Mouse (Mus musculus) limb, embryonic 15.5 days (tissue): ENCODE data around the gene Gm2832. TPM values are rescaled to one million over a fixed set of nuclear protein-coding genes. Genes with fewer than 3 reads are reported as not detected.
A peak's percentile ranks its signal among the peaks of the same experiment; 100 is the strongest.
"Not testable (repeated sequence)": the region's sequence is repeated elsewhere in the genome, so short reads cannot be mapped to it uniquely, and the experiment has no call there.

Experiments
- ATAC-seq: fragments of 200-750 bp; cut with Nextera tagmentation; 2 replicates; pipeline ENCODE4 v1.8.0; 2017; ENCODE audit warnings: low read depth, moderate TSS enrichment; ENCODE audit not compliant: insufficient number of reproducible peaks, low FRiP score, low TSS enrichment
- H3K27ac ChIP-seq: fragments of 300-500 bp; sonication (generic); 2 replicates; pipeline ENCODE4 v1.5.1; 2015; ENCODE audit warnings: moderate library complexity, mild to moderate bottlenecking, inconsistent platforms
- H3K27me3 ChIP-seq: fragments of 300-500 bp; sonication (generic); 2 replicates; pipeline ENCODE4 v1.6.1; 2015; ENCODE audit warnings: inconsistent platforms
- H3K36me3 ChIP-seq: fragments of 300-500 bp; sonication (generic); 2 replicates; pipeline ENCODE4 v1.6.1; 2015; ENCODE audit warnings: inconsistent platforms
- H3K4me1 ChIP-seq: fragments of 300-500 bp; sonication (generic); 2 replicates; pipeline ENCODE4 v1.6.1; 2015; ENCODE audit warnings: inconsistent platforms
- H3K4me2 ChIP-seq: fragments of 300-500 bp; sonication (generic); 2 replicates; pipeline ENCODE4 v1.6.1; 2015; ENCODE audit warnings: mild to moderate bottlenecking, inconsistent platforms
- H3K4me3 ChIP-seq: fragments of 300-500 bp; sonication (generic); 2 replicates; pipeline ENCODE4 v1.5.1; 2015; ENCODE audit warnings: mild to moderate bottlenecking, inconsistent platforms
- H3K9ac ChIP-seq: fragments of 300-500 bp; sonication (generic); 2 replicates; pipeline ENCODE4 v1.6.1; 2015; ENCODE audit warnings: inconsistent platforms
- H3K9me3 ChIP-seq: fragments of 300-500 bp; sonication (generic); 2 replicates; pipeline ENCODE4 v1.6.1; 2016; ENCODE audit warnings: inconsistent platforms
- WGBS: fragments of 180-500 bp; shearing (Covaris S2); methylation state at CpG from one replicate; pipeline ENCODE4 v1.1.7; 2015; 5-methylcytosine and 5-hydroxymethylcytosine counted together
- polyA plus RNA-seq: library from polyadenylated mRNA; unstranded; fragments of >200 nt; fragmentation: Nextera tagmentation; extraction: Ambion mirVana; gene quantifications from 2 replicates; pipeline ENCODE4 v1.2.1, GENCODE M21; 2015

Gene Gm2832
- not detected in 2 replicates for polyA plus RNA-seq

DNA sequence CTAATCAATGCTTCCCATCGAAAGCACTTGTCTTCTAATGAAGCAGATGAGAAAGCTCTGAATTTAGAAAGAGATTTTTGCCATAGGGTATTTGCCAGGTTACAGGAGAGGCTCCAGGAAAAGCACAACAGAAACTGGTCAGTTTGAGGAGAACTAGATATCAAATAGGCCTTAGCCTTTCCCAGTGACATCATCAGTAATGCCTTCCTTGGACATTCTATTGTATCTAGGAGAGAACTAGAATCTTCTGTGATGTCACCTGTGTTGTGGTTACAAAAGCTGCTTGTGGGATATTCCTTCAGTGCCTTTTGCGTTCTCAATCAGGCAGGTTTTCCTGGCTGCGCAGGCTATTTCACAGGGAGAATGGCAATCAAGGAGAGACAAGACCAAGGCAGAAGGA, at the start of gene Gm2832:
Gm2832 (plus strand) TSS at position 301 of the 400 bp plus-strand sequence.
- H3K4me2 ChIP-seq, H3K27ac ChIP-seq, H3K4me1 ChIP-seq, H3K36me3 ChIP-seq, H3K27me3 ChIP-seq, H3K9me3 ChIP-seq, ATAC-seq, H3K9ac ChIP-seq, H3K4me3 ChIP-seq: not testable (repeated sequence)
- 92% methylated on average over 2 of the region's 3 CpGs for WGBS

DNA sequence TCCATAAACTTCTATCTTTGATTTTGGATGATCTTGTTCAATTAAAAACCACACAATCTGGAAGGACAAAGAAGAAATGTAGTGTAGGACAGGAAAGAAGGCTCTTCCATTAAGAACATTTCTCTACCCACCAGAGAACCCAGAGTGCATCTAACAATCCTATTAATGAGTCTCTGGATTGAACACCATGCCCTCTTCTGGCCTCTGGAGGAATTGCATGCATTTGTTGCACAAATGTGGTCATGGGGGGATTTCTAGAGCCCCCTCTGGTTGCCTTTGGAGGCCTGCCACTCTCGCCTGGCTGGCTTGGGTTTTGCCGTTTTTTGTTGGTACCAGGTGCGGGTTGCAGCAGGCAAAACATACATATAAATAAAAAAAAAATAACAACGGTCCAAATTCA, 15.3 kb upstream of the Gm2832 start:
- not testable (repeated sequence) for H3K4me2 ChIP-seq, ATAC-seq, H3K27ac ChIP-seq, H3K9ac ChIP-seq, H3K4me1 ChIP-seq, H3K36me3 ChIP-seq, H3K27me3 ChIP-seq, H3K9me3 ChIP-seq, H3K4me3 ChIP-seq
- WGBS = 35% methylated on average over 4 of the region's 4 CpGs

DNA sequence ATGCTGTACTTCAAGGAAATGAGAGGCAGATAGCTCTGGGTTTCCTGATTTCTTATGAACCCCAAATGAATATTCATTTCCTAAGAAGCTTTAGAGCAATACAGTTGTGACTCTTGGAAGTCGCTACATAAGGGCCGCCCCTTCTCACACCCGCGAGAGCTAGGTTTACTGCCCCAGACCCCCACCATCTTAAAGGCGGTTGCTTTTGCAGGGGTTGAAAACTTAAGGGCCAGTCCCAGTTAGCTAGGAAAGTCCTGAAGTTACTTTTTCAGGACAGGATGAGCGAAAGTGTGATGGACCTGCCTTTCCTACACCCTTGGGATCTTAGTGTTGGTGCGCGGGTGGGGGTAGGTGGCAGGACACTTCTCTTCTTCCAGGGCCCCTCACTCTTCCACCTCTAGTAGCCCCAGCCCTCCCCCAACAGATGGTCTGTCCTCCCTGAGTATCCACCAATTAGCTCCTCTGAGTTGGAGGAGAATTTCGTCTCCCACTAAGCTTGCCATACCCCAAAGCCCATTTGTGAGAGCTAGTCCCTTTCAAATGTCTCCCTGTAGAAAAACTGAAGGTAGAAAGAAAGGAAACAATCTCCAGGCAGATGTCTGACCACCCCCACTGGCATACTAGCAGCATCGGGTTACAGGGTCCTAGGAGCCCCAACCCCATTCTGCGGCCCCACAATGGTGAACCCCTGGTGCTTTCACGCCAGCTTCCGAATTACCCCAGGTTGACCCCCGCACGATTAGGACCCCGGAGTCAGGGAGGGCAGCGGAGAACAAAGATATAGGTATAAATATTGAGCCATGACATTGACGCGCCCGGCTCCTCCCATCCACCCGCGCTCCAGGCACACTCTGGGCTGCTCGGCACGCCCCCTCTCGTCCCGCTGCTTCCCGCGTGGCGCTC, 14.5 kb upstream of the Gm2832 start:
- not testable (repeated sequence) for H3K36me3 ChIP-seq, H3K9ac ChIP-seq, H3K4me1 ChIP-seq, H3K27me3 ChIP-seq, ATAC-seq, H3K9me3 ChIP-seq, H3K27ac ChIP-seq
- peak overlapping the region; percentile 23 for H3K4me3 ChIP-seq
- 4% methylated on average over 27 of the region's 29 CpGs for WGBS
- peak overlapping the region; percentile 39 for H3K4me2 ChIP-seq

- H3K27ac ChIP-seq, H3K9ac ChIP-seq, H3K4me1 ChIP-seq, H3K27me3 ChIP-seq, H3K9me3 ChIP-seq, H3K36me3 ChIP-seq: not testable (repeated sequence)
- Histone ChIP-seq H3K4me3 (peak overlapping the region; percentile 25), H3K4me2 (peak overlapping the region; percentile 43)
- WGBS = 0% methylated on average over 25 of the region's 36 CpGs
- ATAC-seq = peak; percentile 48; the same call in 1 of the 2 replicates
Observed at GRCm38 (mm10) chr14:41264756-41265566, 13.6 kb upstream of the Gm2832 start.

DNA sequence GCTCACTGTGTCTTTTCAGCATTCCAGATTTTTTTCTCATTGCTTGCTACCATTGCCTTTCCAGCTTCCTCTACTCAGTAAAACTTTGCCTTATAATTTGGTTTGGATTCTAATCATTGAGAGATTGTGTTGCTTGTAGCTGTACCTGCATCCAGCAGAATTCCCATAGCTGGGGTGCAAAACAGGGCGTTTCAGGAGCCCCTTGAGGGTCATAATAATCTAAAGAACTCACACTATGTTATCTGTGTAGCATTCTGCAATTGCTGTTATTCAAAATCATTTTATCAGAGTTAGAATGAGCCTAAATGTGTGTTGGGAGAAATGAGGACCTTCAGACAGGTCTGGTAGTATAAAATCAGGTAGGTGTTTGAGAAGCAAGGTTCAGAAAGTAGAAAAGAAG, 7.4 kb downstream of the Gm2832 start:
- not testable (repeated sequence) for H3K36me3 ChIP-seq, H3K4me3 ChIP-seq, ATAC-seq, H3K27me3 ChIP-seq, H3K27ac ChIP-seq, H3K9me3 ChIP-seq, H3K9ac ChIP-seq, H3K4me1 ChIP-seq, H3K4me2 ChIP-seq
- 29% methylated on average over 1 of the region's 1 CpGs for WGBS

Other genes with a start within 250 kb of the Gm2832 start
- not detected in 2 replicates for gene Dydc2, start 209.6 kb upstream of the Gm2832 start, polyA plus RNA-seq
- gene Dydc1, start 205.9 kb upstream of the Gm2832 start, polyA plus RNA-seq = not detected in 2 replicates
- 0.13 TPM in 1 of 2 replicates, not detected in the other for gene Mat1a, start 173.8 kb upstream of the Gm2832 start, polyA plus RNA-seq
- not detected in 2 replicates for gene Sftpa1, start 147.0 kb upstream of the Gm2832 start, polyA plus RNA-seq
- gene Mbl1, start 127.3 kb upstream of the Gm2832 start, polyA plus RNA-seq = not detected in 2 replicates
- 0.79 and 1.1 TPM in 2 replicates for gene Sftpd, start 93.7 kb upstream of the Gm2832 start, polyA plus RNA-seq
- gene Gm5798, start 69.8 kb downstream of the Gm2832 start, polyA plus RNA-seq = not detected in 2 replicates
- not detected in 2 replicates for gene Gm7945, start 107.6 kb downstream of the Gm2832 start, polyA plus RNA-seq
- not detected in 2 replicates for gene Gm6482, start 129.5 kb downstream of the Gm2832 start, polyA plus RNA-seq
- gene Gm7954, start 174.7 kb downstream of the Gm2832 start, polyA plus RNA-seq = not detected in 2 replicates
- not detected in 2 replicates for gene Gm3486, start 210.7 kb downstream of the Gm2832 start, polyA plus RNA-seq